Mouse (Mus musculus): ENCODE data around the gene Olfr794.

The Olfr794 gene

DNA sequence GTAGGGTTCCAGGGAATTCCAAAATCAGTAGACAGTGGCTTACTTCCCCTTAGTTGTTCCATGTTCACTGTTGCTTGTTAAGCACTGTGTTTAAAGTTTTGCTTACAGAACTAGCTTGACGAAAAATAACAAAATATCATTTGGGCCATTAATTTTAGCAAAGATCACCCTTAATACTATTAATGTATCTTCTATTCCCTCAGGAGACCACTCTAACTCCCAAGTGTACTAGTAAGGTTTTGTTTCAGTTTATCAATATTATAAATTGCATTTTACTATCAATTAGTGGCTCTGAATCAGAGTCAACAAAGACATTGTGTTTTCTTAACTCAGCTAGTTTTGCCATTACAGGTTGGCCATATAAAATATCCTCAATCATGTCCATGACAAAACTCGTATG is at the start of gene Olfr794:
Gene Olfr794, plus strand, starts transcription at position 301 of the 400 bp plus-strand sequence.
- DNase-seq = no peak

DNA sequence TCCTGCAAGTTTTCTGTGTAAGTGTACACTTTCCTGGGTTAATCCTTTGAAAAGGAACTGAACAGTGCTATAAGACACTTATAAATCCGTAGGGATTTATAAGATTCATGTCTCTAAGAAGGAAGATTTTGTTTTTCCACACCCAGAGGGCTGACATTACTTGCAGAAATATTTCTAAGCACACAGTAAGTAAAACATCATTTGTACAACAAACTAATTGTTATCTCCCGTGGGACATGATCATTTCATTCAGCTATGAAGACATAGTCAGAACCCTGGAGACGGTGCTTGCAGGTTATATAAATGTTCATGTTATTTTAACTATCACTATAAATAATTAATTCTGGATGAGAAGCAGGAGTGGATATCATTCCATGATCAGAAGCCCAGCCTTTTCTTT is 46.0 kb upstream of the Olfr794 start, which contains the start of gene Olfr791:
Gene Olfr791, plus strand, starts transcription at position 301 of the 400 bp plus-strand sequence.
- no peak for DNase-seq

DNA sequence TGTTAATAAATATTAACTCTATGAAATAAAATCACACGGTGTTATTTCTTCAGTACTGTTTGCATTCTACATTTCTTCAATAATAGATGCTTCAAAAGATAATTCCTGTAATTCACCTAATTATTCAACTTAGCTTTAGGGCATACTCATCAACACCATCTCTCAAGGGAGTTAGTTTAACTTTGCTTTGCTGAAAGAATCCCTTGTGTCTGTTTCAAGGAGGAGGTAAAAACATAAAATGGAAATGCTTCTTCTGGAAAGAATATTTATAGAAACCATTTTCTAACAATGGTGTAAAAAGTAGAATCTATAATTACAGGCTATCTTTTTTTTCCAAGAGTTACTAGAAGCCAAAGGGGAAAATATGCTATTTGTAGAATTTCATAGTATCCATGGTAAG is 28.6 kb upstream of the Olfr794 start, which contains the start of gene Olfr792:
Gene Olfr792, plus strand, starts transcription at position 301 of the 400 bp plus-strand sequence.
- no peak for DNase-seq

DNA sequence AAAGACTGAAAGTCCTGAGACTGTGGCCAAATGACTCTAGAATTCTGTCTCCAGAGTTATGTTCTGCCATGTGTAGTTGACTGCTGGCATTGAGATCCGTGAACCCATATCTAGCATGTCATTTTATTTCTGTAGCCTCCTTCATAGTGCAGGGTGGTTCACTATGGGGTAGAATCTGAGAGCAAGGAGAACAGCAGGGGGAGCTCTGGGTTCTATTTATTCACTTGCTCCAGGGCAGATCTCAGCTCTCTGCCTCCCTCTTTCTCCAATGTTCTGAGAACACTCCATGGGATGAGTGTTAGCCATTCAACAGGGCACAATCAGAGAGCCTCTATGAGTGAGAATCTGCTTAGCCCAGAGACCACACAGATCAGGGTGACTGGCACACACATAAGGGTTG is 18.1 kb upstream of the Olfr794 start:
- DNase-seq = peak; percentile 4

DNA sequence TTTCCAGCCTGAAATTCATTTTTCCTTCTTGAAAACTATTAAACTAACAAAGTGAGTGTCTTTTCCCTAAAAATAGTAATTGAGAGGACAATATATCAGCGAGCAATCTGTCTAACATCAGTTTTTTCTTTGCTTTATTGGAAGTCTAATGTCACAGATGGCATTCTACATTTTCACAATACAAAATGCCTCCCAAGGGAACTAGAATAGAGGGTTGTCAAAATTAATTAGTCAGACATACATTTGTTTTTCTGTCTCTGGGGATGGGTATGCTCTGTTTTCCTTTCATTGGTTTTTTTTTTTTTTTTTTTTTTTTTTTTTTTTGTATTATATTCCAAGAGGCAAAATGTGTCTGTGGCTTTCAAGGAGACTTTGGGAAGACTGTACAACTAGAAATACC is 9.6 kb downstream of the Olfr794 start:
- DNase-seq = no peak

DNA sequence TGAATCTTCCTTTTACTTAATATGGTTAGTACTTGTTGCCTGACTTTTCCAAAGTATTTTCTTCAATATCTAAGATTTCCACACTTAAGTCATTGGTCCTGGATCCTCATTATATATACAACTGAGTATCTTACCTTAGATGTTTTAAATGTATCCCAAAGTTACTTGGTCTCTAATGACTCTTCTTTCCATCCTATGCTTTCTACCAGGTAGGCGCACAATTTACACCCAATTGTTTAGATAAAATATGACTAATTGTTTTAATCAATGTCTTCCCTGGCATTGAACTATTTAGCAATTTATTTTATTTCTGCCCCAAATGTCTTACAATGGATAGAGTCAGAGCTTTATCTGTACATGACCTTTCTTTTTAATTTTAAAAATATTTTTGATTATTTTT is 45.0 kb downstream of the Olfr794 start, which contains the start of gene Olfr796:
Gene Olfr796, minus strand, starts transcription at position 101 of the 400 bp plus-strand sequence.
- DNase-seq = no peak

DNA sequence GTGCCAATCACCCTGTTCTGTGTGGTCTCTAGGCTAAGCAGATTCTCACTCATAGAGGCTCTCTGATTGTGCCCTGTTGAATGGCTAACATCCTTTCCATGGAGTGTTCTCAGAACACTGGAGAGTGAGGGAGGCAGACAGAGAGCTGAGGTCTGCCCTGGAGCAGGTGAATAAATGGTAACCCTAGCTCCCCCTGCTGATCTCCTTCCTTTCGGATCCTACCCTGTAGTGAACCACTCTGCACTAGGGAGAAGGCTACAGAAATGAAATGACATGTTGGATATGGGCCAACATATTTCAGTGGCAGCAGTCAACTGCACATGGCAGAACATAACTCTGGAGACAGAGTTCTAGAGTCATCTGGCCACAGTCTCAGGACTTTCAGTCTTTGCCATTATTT is 54.3 kb downstream of the Olfr794 start:
- no peak for DNase-seq

Data from right cerebral cortex, postnatal 25 days (tissue).